In the genomic region with DNA sequence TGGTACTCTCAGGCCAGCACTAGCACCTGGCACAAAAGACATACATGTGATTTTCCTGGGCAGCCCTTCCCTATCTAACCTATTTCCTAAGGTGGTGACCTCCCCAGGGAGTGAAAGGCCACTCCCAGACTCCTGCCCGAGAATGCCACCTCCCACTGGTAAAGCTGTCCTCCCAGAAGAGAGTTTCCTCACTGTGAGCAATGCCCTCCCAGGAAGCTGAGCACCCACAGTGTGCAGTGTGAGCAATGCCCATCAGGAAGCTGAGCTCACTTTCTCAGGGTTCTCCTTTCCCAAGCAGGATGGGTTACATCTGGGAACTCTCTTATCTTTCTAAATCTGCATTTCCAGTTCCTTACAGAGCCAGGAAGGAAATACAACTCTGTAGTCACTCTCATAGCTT, we compare ENCODE assay signal across 29 mouse cellular contexts. TPM values are rescaled to one million over a fixed set of nuclear protein-coding genes. Genes with fewer than 3 reads are reported as not detected.
A peak's percentile ranks its signal among the peaks of the same experiment; 100 is the strongest.
DNase-seq lines count a peak whose midpoint lies in the region; ATAC-seq and TF ChIP-seq lines count a peak whose summit lies in the region.
"Had no signal": no experiment of that assay in that cellular context is flagged by ENCODE, and none has a peak within 500 bp of the region (broad histone marks: within the 10 kb centered on the region; RNA-seq: fewer than 3 reads in every experiment).

No protein-coding gene starts in this region.

- H3K9ac ChIP-seq in forebrain, embryonic 14.5 days (ENCODE audit: low read length): no peak overlapping the region
- H3K9ac ChIP-seq: embryonic facial prominence, embryonic 13.5 days; forebrain, embryonic 12.5 days; heart, embryonic 13.5 days; hindbrain, embryonic 14.5 days had no signal

- H3K4me2 ChIP-seq in forebrain, embryonic 14.5 days (ENCODE audit: low read length): no peak overlapping the region
- H3K4me2 ChIP-seq: embryonic facial prominence, embryonic 13.5 days; forebrain, embryonic 12.5 days; heart, embryonic 13.5 days; hindbrain, embryonic 14.5 days had no signal

- no peaks in the 10 kb centered on the region for H3K4me1 ChIP-seq in forebrain, embryonic 14.5 days (ENCODE audit: control insufficient read depth, insufficient read depth, low read length)
- H3K4me1 ChIP-seq: embryonic facial prominence, embryonic 10.5 days; embryonic facial prominence, embryonic 13.5 days; forebrain, embryonic 12.5 days; heart, embryonic 13.5 days had no signal

- H3K27me3 ChIP-seq in Patski: no peaks in the 10 kb centered on the region
- no peaks in the 10 kb centered on the region for H3K27me3 ChIP-seq in forebrain, embryonic 14.5 days (replicated peaks; ENCODE audit: control insufficient read depth, insufficient read depth, low read length)
- H3K27me3 ChIP-seq: embryonic facial prominence, embryonic 13.5 days; forebrain, embryonic 12.5 days; heart, embryonic 13.5 days had no signal

- intact Hi-C loops in left cerebral cortex, adult 2 months (cut with DNase I): no loop called here

- H3K27ac ChIP-seq in left cerebral cortex, adult 2 months: no peak overlapping the region
- H3K27ac ChIP-seq in forebrain, embryonic 14.5 days (ENCODE audit: low read depth, low read length): no peak overlapping the region
- H3K27ac ChIP-seq: embryonic facial prominence, embryonic 10.5 days; embryonic facial prominence, embryonic 13.5 days; forebrain, embryonic 12.5 days; heart, embryonic 13.5 days; hindbrain, embryonic 14.5 days; hindbrain, postnatal 0 days had no signal

- POLR2A ChIA-PET in Patski (lab: Charles Lee): no interaction called here

- CTCF ChIA-PET in Patski (lab: Charles Lee): interaction anchor here (0.9 kb wide), 1 partner anchor 10 kb away, joined by 4 read pairs; no protein-coding TSS in a partner anchor

- ATAC-seq in Patski: peak; percentile 61
- ATAC-seq in megakaryocyte, adult 5-6 weeks (ENCODE audit: poor library complexity, severe bottlenecking): peak; percentile 40; the same call in 1 of the 2 replicates
- no peak for ATAC-seq in forebrain, embryonic 14.5 days
- ATAC-seq: forebrain, embryonic 16.5 days; hindbrain, postnatal 0 days; inflammation-experienced regulatory T-cells, adult 6 months; intestine, embryonic 16.5 days had no signal

- no peaks in the 10 kb centered on the region for H3K9me3 ChIP-seq in forebrain, embryonic 14.5 days (replicated peaks; ENCODE audit: control insufficient read depth, low read length)
- H3K9me3 ChIP-seq: embryonic facial prominence, embryonic 10.5 days; embryonic facial prominence, embryonic 13.5 days; forebrain, embryonic 12.5 days; heart, embryonic 13.5 days had no signal

- no peak for TF ChIP-seq CTCF in Patski (IDR thresholded peaks at IDR 0.05)
- no peak for TF ChIP-seq CTCF in left cerebral cortex, adult 2 months (IDR thresholded peaks at IDR 0.05)

- DNase-seq in adrenal gland, postnatal 14 days: peak; percentile 35
- DNase-seq in adrenal gland, adult 2 months: no peak
- DNase-seq in 3T3-L1 (ENCODE audit: low read depth, low spot score) (peak; percentile 31), Patski (ENCODE audit: low read depth, low spot score) (no peak)
- DNase-seq in ovary, postnatal 36 days (ENCODE audit: low spot score): no peak
- no peak for DNase-seq in left cerebral cortex, adult 2 months (ENCODE audit: extremely low spot score in 1 of 2, low spot score in 2 of 2)
- no peak for DNase-seq in forebrain, embryonic 14.5 days (ENCODE audit: low spot score)
- DNase-seq: adrenal gland, postnatal 36 days; cerebellum, adult 11-12 months; cerebellum, adult 8-10 months; cerebellum, postnatal 10 days; cerebellum, postnatal 36 days; embryo, embryonic 11 days; gastrocnemius, postnatal 10 days; gastrocnemius, postnatal 36 days; heart, adult 11 months; heart, postnatal 14 days; heart, postnatal 4 days had no signal

- no peaks in the 10 kb centered on the region for H3K36me3 ChIP-seq in forebrain, embryonic 14.5 days (ENCODE audit: control insufficient read depth, insufficient read depth, low read length)
- H3K36me3 ChIP-seq: embryonic facial prominence, embryonic 10.5 days; embryonic facial prominence, embryonic 13.5 days; forebrain, embryonic 12.5 days; heart, embryonic 13.5 days had no signal

- 38% methylated on average over 1 of the region's 1 CpGs for WGBS in forebrain, embryonic 14.5 days

- in situ Hi-C loops in Patski (cut with MboI; ENCODE audit: low pct_unique_long_range_greater_than_20kb): no loop called here

- no peak overlapping the region for H3K4me3 ChIP-seq in left cerebral cortex, adult 2 months
- no peak overlapping the region for H3K4me3 ChIP-seq in forebrain, embryonic 14.5 days (ENCODE audit: low read depth, low read length)
- H3K4me3 ChIP-seq: embryonic facial prominence, embryonic 10.5 days; embryonic facial prominence, embryonic 13.5 days; erythroblast, embryonic 14.5 days; forebrain, embryonic 12.5 days; heart, embryonic 13.5 days had no signal

RNA-seq across cellular contexts. Expression of gene Cdk5r1, which starts 56.1 kb away (rescaled TPM):
- total RNA-seq in adrenal gland, postnatal 14 days (2021): 2.6 and 4.7 TPM in 2 replicates
- total RNA-seq in adrenal gland, adult 2 months (2021): 1 to 10 TPM; 1.5 to 3.1 TPM
- 5.8 TPM in 2 replicates for polyA plus RNA-seq in adrenal gland, adult 2 months (2012; rRNA removed)
- polyA plus RNA-seq in Patski (2021): 1.5 TPM
- 2.0 and 3.2 TPM in 2 replicates for total RNA-seq in megakaryocyte, adult 5-6 weeks (2015)
- total RNA-seq in megakaryocyte, adult 5-6 weeks (2017): 3.3 and 4.5 TPM in 2 replicates
- 100 to 1,000 TPM; 329 to 334 TPM for total RNA-seq in left cerebral cortex, adult 2 months (2021)
- 85.8 and 91.8 TPM in 2 replicates for polyA plus RNA-seq in forebrain, embryonic 14.5 days (2014; fragmentation: Nextera tagmentation; extraction: Ambion mirVana)

Comparison
In these comparisons a context has a peak if more than half of its experiments do, and no peak if none do; other contexts are left out.
1. DNase-seq: peak in adrenal gland, postnatal 14 days (single experiment) and 3T3-L1 (single experiment); none in adrenal gland, adult 2 months (single experiment), Patski (single experiment), ovary, postnatal 36 days (single experiment), left cerebral cortex, adult 2 months (0 of 2) and forebrain, embryonic 14.5 days (single experiment).
2. RNA of gene Cdk5r1, which starts 56.1 kb away (total RNA-seq): 329 to 334 TPM in left cerebral cortex, adult 2 months; 2.0 to 4.5 TPM in megakaryocyte, adult 5-6 weeks, 1.5 to 3.1 TPM in adrenal gland, adult 2 months and 2.6 to 4.7 TPM in adrenal gland, postnatal 14 days; every median in the first group is over 10 times any median in the second.